Mouse (Mus musculus) ES-Bruce4 (cell line): Measurements from ENCODE around the gene Srp54c.

Experiments used
- CTCF ChIP-seq: IDR thresholded peaks from one replicate; pipeline ENCODE4 v1.8.1; 2011; ENCODE audit warnings: low read depth, low read length
- POLR2A ChIP-seq: IDR thresholded peaks from one replicate; pipeline ENCODE4 v1.8.1; 2011; ENCODE audit warnings: low read length; ENCODE audit not compliant: insufficient read depth

DNA sequence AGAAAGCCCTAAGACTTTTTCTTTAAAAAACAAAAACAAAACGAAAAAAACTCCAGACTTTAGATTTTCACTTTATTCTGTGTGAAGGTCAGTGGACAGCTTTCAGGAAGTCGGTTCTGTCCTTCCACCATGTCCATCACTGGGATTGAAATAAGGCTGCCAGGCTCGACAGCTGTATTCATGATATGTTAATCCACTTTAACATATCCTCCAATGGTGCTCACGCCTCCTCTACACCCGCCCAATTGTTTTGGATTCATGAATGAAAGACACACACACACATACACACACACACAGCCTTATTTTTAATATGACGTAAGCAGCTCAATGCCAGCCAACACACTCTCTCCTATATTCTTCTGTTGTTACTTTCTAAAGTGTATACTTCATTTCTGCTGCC lies 77.6 kb downstream of the Srp54c start:
- no peak for TF ChIP-seq CTCF
- TF ChIP-seq POLR2A, result no peak
